Mouse (Mus musculus): ENCODE data around the gene Cmbl. TPM values are rescaled to one million over a fixed set of nuclear protein-coding genes. Genes with fewer than 3 reads are reported as not detected.

Cmbl gene
- polyA plus RNA-seq, 1 experiment from 2014 or later = 3.1 TPM

DNA sequence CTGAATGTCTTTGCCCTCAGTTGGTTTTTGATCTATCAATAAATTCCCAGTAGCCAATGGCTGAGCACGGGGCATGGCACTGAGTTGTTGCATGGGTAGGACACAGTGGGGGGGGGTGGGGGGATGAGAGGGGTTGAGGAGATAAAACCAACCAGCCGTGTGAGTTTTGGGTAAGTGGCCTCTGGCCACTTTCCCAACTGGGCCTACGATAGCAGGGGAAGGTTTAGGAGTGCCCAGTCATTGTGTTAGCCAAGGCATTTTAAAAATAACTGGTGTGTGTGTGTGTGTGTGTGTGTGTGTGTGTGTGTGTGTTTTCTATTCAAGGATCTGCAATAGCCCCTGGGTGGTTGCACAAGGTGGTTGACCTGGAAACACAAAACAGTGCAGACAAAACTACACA, 21.9 kb upstream of the Cmbl start:
- Histone ChIP-seq H3K4me2 (no peak overlapping the region), H3K4me3 (no peak overlapping the region), H3K36me3 (no peaks in the 10 kb centered on the region), H3K9me3 (no peaks in the 10 kb centered on the region), H3K27me3 (no peaks in the 10 kb centered on the region), H3K9ac (no peak overlapping the region), H3K4me1 (replicated peaks) (peaks cover 29% of the 10 kb centered on the region), H3K27ac (replicated peaks) (no peak overlapping the region)
- ATAC-seq (ENCODE audit: low read depth) = no peak
- whole genome bisulfite sequencing = 7% methylated on average over 3 of the region's 3 CpGs

DNA sequence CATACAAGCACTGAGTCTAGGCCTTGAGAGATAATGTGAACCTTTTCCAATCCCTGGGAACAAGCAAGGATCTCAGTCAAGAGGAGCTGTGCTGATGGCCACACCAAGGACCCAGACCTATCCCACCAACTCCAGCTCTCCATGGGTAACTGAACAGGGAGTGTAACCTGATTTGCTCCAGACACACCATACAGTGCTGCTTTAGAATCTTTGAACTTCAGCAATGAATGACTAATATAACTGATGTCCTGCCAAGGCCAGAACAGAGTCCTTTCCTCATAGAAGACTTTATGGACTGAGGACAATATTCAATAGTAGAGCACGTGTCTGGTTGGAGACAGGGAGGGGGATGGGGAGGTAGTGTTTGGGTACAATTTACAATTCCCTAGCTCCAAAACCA, 20.1 kb upstream of the Cmbl start:
- no peak overlapping the region for H3K4me2 ChIP-seq
- H3K27me3 ChIP-seq = no peaks in the 10 kb centered on the region
- H3K4me1 ChIP-seq (replicated peaks) = peaks cover 29% of the 10 kb centered on the region
- WGBS = 74% methylated on average over 1 of the region's 1 CpGs
- no peak overlapping the region for H3K27ac ChIP-seq (replicated peaks)
- no peak overlapping the region for H3K4me3 ChIP-seq
- no peak for ATAC-seq (ENCODE audit: low read depth)
- H3K36me3 ChIP-seq = no peaks in the 10 kb centered on the region
- no peak overlapping the region for H3K9ac ChIP-seq
- H3K9me3 ChIP-seq = no peaks in the 10 kb centered on the region

DNA sequence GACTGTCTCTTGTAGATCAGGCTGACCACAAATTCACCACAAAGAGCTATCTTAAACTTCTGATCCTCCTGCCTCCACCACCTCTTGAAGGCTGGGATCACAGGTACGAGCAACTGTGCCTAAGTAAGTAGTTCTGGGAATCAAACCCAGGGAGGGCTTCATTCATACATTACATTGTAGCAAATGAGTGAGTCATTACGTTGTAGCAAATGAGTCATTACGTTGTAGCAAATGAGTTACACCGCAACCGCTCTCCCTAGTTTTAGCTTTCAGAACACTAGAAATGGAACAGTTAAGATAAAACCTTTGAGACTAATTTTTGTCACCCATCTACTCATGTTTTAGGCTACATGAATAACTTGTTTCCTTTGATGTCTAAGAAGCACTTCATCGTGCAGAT, 18.9 kb upstream of the Cmbl start:
- Histone ChIP-seq H3K36me3 (no peaks in the 10 kb centered on the region), H3K4me3 (no peak overlapping the region), H3K9me3 (no peaks in the 10 kb centered on the region), H3K9ac (no peak overlapping the region), H3K27ac (replicated peaks) (no peak overlapping the region), H3K4me1 (replicated peaks) (peaks cover 20% of the 10 kb centered on the region), H3K27me3 (no peaks in the 10 kb centered on the region), H3K4me2 (no peak overlapping the region)
- no peak for ATAC-seq (ENCODE audit: low read depth)
- WGBS = 85% methylated on average over 6 of the region's 6 CpGs

DNA sequence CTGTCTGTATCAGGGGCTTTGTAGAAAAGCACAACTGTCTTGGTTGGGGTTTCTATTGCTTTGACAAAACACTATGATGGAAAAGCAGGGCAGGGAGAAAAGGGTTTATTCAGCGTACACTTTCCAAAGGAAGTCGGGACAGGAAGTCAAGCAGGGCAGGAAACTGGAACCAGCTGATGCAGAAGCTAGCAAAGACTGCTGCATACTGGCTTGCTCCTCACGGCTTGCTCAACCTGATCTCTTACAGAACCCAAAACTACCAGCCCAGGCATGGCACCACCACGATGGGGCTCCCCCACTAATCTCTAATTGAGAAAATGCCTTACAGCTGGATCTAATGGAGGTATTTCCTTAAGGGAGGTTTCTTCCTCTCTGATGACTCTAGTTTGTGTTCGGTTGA, 17.8 kb upstream of the Cmbl start:
- Histone ChIP-seq H3K36me3 (no peaks in the 10 kb centered on the region), H3K4me1 (replicated peaks) (peaks cover 9% of the 10 kb centered on the region), H3K9me3 (no peaks in the 10 kb centered on the region), H3K4me2 (no peak overlapping the region), H3K27me3 (no peaks in the 10 kb centered on the region), H3K27ac (replicated peaks) (no peak overlapping the region), H3K9ac (no peak overlapping the region), H3K4me3 (no peak overlapping the region)
- WGBS = 80% methylated on average over 5 of the region's 5 CpGs
- no peak for ATAC-seq (ENCODE audit: low read depth)

DNA sequence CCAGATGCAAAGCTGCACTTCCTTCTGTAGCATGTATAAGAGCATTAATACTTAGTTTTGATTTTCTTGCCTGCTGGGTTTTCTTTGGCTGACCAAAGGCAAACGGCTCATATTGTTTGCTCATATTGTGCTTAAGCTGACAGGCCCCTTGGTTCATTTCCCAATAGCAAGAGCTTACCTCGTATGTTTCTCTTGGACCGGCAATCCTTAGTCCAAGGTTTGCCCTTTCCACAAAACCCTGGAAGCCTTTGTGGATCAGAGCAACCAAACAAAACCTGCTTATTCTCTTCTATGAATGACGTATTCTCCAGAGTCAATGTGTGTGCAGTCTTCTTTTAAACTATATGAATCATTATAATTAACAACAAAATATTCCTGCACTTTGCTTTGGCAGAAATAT, 14.8 kb upstream of the Cmbl start:
- no peak overlapping the region for H3K4me3 ChIP-seq
- no peaks in the 10 kb centered on the region for H3K4me1 ChIP-seq (replicated peaks)
- WGBS = 91% methylated on average over 4 of the region's 4 CpGs
- H3K9ac ChIP-seq = no peak overlapping the region
- no peaks in the 10 kb centered on the region for H3K36me3 ChIP-seq
- H3K9me3 ChIP-seq = no peaks in the 10 kb centered on the region
- no peak for ATAC-seq (ENCODE audit: low read depth)
- no peaks in the 10 kb centered on the region for H3K27me3 ChIP-seq
- no peak overlapping the region for H3K4me2 ChIP-seq
- no peak overlapping the region for H3K27ac ChIP-seq (replicated peaks)

DNA sequence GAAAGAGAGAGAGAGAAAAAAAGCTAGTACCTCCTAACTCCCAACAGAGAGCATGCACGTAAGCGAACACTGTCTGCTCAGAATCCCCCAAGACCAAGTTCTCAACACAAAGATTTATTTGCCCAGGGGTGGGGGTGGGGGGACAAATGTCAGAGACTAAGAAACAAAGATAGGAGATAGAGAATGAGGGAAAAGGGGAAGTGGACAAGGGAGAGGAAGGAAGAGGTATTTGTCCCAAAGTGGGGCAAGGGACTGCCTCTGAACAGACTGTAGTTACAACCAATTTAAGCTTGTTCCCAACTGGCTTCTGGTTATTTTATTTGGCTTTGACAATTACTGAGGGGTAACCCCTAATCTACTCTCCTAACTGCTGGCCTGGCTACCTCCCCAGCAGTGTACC, 10.3 kb upstream of the Cmbl start:
- Histone ChIP-seq H3K4me2 (no peak overlapping the region), H3K27ac (replicated peaks) (no peak overlapping the region), H3K9ac (no peak overlapping the region), H3K36me3 (no peaks in the 10 kb centered on the region), H3K9me3 (no peaks in the 10 kb centered on the region), H3K4me1 (replicated peaks) (no peaks in the 10 kb centered on the region), H3K4me3 (no peak overlapping the region), H3K27me3 (no peaks in the 10 kb centered on the region)
- ATAC-seq (ENCODE audit: low read depth) = no peak
- 73% methylated on average over 2 of the region's 2 CpGs for WGBS

DNA sequence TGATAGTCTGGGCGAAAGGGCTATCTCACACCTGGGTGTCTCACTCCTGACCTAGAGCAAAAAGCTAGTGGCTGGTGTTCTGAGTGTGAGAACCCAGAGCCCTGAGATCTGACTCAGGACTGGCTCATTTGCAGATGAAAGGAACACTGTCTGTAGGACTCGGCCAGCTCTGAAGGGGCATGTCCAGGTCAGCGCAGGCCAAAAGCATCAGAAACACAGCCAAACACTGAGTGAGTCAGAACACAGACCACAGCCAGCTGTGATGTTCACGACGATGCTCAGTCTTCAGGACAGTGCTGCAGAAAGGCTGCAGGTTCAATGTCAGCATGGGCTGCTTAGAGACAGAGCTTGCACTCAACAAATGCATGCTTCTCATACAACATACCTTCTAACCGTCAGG, 3.8 kb upstream of the Cmbl start:
- Histone ChIP-seq H3K27ac (replicated peaks) (no peak overlapping the region), H3K36me3 (no peaks in the 10 kb centered on the region), H3K9ac (no peak overlapping the region), H3K4me2 (no peak overlapping the region), H3K4me1 (replicated peaks) (no peaks in the 10 kb centered on the region), H3K4me3 (no peak overlapping the region), H3K27me3 (no peaks in the 10 kb centered on the region), H3K9me3 (no peaks in the 10 kb centered on the region)
- no peak for ATAC-seq (ENCODE audit: low read depth)
- WGBS = 62% methylated on average over 6 of the region's 6 CpGs

DNA sequence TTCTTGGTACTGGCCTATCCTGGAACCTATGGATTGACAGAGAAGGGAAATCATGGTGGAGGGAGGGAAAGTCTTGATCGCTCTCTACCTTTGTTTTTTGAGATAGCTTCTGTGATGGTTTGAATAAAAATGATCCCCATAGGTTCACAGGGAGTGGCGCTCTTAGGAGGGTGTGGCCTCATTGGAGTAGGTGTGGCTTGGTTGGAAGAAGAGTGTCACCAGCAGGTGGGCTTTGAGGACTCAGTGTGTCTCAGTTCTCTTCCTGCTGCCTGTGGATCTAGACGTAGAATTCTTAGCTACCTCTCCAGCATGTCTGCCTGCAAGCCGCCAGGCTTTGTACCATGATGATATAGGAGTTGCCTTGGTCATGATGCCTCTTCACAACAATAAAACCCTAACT, 3.2 kb upstream of the Cmbl start:
- Histone ChIP-seq H3K27ac (replicated peaks) (no peak overlapping the region), H3K4me2 (no peak overlapping the region), H3K9me3 (no peaks in the 10 kb centered on the region), H3K4me1 (replicated peaks) (no peaks in the 10 kb centered on the region), H3K9ac (no peak overlapping the region), H3K36me3 (no peaks in the 10 kb centered on the region), H3K4me3 (no peak overlapping the region), H3K27me3 (no peaks in the 10 kb centered on the region)
- no peak for ATAC-seq (ENCODE audit: low read depth)
- WGBS = 97% methylated on average over 4 of the region's 4 CpGs

DNA sequence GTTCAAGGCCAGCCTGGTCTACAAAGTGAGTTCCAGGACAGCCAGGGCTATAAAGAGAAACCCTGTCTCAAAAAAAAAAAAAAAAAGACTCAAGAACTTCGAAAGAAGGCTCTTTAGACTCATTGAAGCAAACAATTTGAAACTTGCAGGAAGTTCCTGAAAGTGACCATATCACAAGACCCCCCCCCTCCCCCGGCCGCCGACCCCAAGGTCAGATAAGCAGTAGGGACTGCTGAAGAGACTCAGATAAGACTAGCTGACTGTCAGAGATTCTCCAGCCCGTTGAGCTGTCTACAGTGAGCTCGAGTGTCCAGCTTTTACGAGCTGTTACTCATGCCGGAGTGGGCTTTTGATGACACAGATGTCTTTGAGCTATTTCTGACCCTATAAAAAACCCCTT, 2.3 kb upstream of the Cmbl start:
- Histone ChIP-seq H3K4me2 (no peak overlapping the region), H3K9ac (no peak overlapping the region), H3K27me3 (no peaks in the 10 kb centered on the region), H3K4me3 (no peak overlapping the region), H3K4me1 (replicated peaks) (no peaks in the 10 kb centered on the region), H3K36me3 (no peaks in the 10 kb centered on the region), H3K27ac (replicated peaks) (no peak overlapping the region), H3K9me3 (no peaks in the 10 kb centered on the region)
- WGBS = 75% methylated on average over 8 of the region's 8 CpGs
- no peak for ATAC-seq (ENCODE audit: low read depth)

DNA sequence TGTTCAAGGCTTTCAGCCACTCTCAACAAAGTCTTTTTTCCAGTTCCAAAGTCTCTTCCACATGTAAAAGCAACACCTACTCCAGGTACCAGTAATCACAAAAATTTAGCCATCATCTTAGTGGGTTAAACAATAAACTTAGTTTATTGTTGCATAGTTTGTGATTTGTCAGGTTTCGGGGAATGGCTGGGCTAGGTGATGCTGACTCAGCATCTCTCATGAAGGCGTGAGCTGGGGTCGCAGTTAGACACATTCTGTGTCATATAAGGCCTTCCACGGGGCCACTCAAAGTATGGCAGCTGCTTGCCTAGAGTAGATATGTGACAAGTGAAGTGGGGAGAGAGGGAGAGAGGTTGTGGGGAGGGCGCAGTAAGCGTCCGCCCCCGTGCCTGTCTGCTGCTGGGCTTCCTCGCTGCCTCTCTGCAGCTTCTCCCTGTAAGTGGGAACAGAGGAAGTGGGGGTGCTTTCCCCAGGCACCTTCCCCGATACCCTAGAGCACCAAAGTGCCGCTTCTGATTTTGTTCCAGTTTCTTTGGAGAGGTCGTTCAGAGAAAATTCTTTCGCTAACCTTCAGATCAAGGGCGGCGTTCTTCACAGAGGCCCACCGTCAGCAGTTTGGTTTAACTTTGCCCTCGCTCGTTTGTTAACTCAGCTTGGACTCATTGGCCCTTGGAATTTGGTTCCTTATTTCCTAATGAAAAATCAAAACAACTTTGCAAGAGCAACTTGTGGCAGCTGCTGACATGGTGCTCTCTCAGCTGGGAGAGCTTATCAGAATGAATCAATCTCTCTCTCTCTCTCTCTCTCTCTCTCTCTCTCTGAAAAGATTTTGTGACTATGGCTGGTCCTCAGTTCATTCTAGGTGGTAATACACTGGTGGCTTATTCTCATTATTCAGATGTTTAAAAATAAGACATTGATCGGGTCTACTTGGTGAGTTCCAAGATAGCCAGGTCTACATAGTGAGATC, 1.3 kb upstream of the Cmbl start:
- H3K4me1 ChIP-seq (replicated peaks) = peaks cover 4% of the 10 kb centered on the region
- H3K27ac ChIP-seq (replicated peaks) = no peak overlapping the region
- no peak overlapping the region for H3K4me3 ChIP-seq
- H3K9ac ChIP-seq = no peak overlapping the region
- H3K27me3 ChIP-seq = no peaks in the 10 kb centered on the region
- no peak overlapping the region for H3K4me2 ChIP-seq
- no peaks in the 10 kb centered on the region for H3K36me3 ChIP-seq
- no peaks in the 10 kb centered on the region for H3K9me3 ChIP-seq
- no peak for ATAC-seq (ENCODE audit: low read depth)
- WGBS = 78% methylated on average over 19 of the region's 19 CpGs

DNA sequence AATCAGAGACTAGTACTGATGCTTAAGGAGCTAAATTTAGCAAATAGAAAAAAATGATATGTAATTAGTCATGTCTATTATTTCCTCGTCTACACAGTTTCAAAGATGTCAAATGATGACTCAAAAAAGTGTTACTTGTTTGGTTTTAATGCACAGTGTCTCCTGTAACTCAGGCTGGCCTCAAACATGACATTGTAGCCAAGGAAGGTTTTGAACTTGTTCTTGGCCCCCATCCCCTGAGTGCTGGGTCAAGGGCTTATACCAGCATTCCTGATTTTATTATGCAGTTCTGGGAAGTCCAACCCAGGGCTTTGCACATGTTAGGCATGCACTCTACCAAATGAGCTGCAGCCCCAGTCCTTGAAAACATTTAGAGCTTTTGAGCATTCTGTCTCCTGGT, 597 bp downstream of the Cmbl start:
- Histone ChIP-seq H3K27me3 (no peaks in the 10 kb centered on the region), H3K9me3 (no peaks in the 10 kb centered on the region), H3K27ac (replicated peaks) (no peak overlapping the region), H3K9ac (no peak overlapping the region), H3K4me2 (no peak overlapping the region), H3K36me3 (no peaks in the 10 kb centered on the region), H3K4me1 (replicated peaks) (peaks cover 5% of the 10 kb centered on the region), H3K4me3 (no peak overlapping the region)
- no peak for ATAC-seq (ENCODE audit: low read depth)
- 84% methylated on average over 1 of the region's 1 CpGs for WGBS

DNA sequence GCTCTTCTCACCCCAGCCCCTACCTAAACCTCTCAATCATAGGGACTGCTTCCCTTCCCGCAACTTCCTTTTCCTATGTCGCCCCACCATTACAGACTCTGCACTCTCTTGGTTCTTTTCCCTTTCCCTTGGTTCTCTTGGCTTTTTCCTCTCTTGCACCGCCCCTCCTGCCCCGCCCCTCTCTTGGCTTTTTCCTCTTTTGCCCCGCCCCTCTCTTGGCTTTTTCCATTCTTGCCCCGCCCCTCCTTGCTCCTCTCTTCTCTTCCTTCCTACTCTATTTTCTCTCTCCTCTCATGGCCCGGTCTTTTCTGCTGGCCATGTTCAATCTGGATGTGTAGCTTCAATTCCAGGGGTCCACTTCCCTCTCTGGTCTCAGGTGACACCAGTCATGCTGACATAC, 2.2 kb downstream of the Cmbl start:
- no peak for ATAC-seq (ENCODE audit: low read depth)
- WGBS = 59% methylated on average over 7 of the region's 7 CpGs
- no peak overlapping the region for H3K4me3 ChIP-seq

DNA sequence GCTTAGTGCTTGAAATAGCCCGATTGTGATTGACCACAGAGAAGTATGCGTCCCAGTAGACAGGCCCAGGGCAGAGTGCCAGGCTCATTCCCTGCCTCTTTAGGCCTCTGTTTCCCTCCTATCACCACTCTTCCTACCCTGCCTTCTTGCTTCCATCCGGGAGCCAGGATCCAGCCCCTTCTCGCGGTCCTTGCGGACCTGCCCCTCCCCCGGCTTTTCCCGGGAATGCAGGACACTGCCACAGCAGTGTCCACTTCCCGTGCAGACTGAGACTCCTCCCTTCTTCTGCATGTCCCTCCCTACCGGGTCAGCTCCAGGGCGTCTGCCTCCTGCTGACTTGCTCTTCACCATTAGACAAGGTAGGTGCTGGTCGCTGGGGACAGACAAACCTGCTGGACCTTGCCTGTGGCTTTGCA, 3.4 kb downstream of the Cmbl start:
- Histone ChIP-seq H3K36me3 (no peaks in the 10 kb centered on the region), H3K27me3 (no peaks in the 10 kb centered on the region), H3K4me2 (0 out of 2 replicates have a peak overlapping the region, but pooled peaks have one; percentile 11), H3K4me1 (replicated peaks) (peaks cover 5% of the 10 kb centered on the region), H3K9me3 (no peaks in the 10 kb centered on the region), H3K4me3 (no peak overlapping the region), H3K9ac (no peak overlapping the region), H3K27ac (replicated peaks) (no peak overlapping the region)
- WGBS = 20% methylated on average over 12 of the region's 12 CpGs
- ATAC-seq (ENCODE audit: low read depth) = 0 out of 2 replicates have a peak, but pooled peaks have one; percentile 27

More for the DNA sequence above, 2.2 kb downstream of the Cmbl start:
- no peak overlapping the region for H3K27ac ChIP-seq (replicated peaks)
- H3K27me3 ChIP-seq = no peaks in the 10 kb centered on the region
- H3K36me3 ChIP-seq = no peaks in the 10 kb centered on the region
- no peaks in the 10 kb centered on the region for H3K9me3 ChIP-seq
- no peak overlapping the region for H3K9ac ChIP-seq
- no peak overlapping the region for H3K4me2 ChIP-seq
- peaks cover 5% of the 10 kb centered on the region for H3K4me1 ChIP-seq (replicated peaks)

Measured in neural tube, embryonic 13.5 days (tissue).